Mouse (Mus musculus) cerebellum, postnatal 14 days (tissue): ENCODE data around the gene Lmo7.

ENCODE experiments used
- DNase-seq, 2 experiments: peaks; one replicate each; pipeline ENCODE4 v3.0.0; 2021; ENCODE audit warnings: mixed read lengths in 2 of 2

Lmo7 gene

GRCm38 (mm10) chr14:101729237-101729971 is at the start of gene Lmo7, which contains the start of gene Gm9922:
Lmo7 (plus strand) TSS chr14:101729957.
Gm9922 (minus strand) TSS chr14:101729814.
- DNase-seq = peak; percentile 46 to 52

- no peak for DNase-seq
Measured at GRCm38 (mm10) chr14:101687696-101688095, 42.1 kb upstream of the Lmo7 start.

GRCm38 (mm10) chr14:101688406-101688805 is 41.4 kb upstream of the Lmo7 start:
- no peak for DNase-seq

GRCm38 (mm10) chr14:101704479-101704878 is 25.3 kb upstream of the Lmo7 start:
- DNase-seq = no peak

GRCm38 (mm10) chr14:101707088-101707487 is 22.7 kb upstream of the Lmo7 start:
- no peak for DNase-seq

- DNase-seq = no peak
Measured at GRCm38 (mm10) chr14:101714414-101714813, 15.3 kb upstream of the Lmo7 start.

GRCm38 (mm10) chr14:101729972-101730692 is 375 bp downstream of the Lmo7 start:
- peak in 1 of 2 experiments; percentile 5 for DNase-seq

GRCm38 (mm10) chr14:101733542-101734303 is 4.0 kb downstream of the Lmo7 start:
- no peak for DNase-seq

- DNase-seq = no peak
Measured at GRCm38 (mm10) chr14:101737501-101737900, 7.7 kb downstream of the Lmo7 start.

- DNase-seq = no peak
Measured at GRCm38 (mm10) chr14:101746635-101747034, 16.9 kb downstream of the Lmo7 start.

- DNase-seq = no peak
Measured at GRCm38 (mm10) chr14:101747811-101748210, 18.1 kb downstream of the Lmo7 start.

- DNase-seq = no peak
Measured at GRCm38 (mm10) chr14:101748436-101748835, 18.7 kb downstream of the Lmo7 start.

- DNase-seq = no peak
Measured at GRCm38 (mm10) chr14:101750910-101751309, 21.2 kb downstream of the Lmo7 start.

- no peak for DNase-seq
Measured at GRCm38 (mm10) chr14:101755425-101755824, 25.7 kb downstream of the Lmo7 start.

- DNase-seq = peak; percentile 6 to 13
Measured at GRCm38 (mm10) chr14:101762267-101762666, 32.5 kb downstream of the Lmo7 start.

- DNase-seq = no peak
Measured at GRCm38 (mm10) chr14:101763762-101764295, 34.1 kb downstream of the Lmo7 start.

GRCm38 (mm10) chr14:101771336-101771735 is 41.6 kb downstream of the Lmo7 start:
- no peak for DNase-seq

GRCm38 (mm10) chr14:101771756-101772155 is 42.0 kb downstream of the Lmo7 start:
- DNase-seq = no peak

- peak; percentile 24 to 26 for DNase-seq
Measured at GRCm38 (mm10) chr14:101774631-101775030, 44.9 kb downstream of the Lmo7 start.

- no peak for DNase-seq
Measured at GRCm38 (mm10) chr14:101776296-101777128, 46.8 kb downstream of the Lmo7 start.

- no peak for DNase-seq
Measured at GRCm38 (mm10) chr14:101777129-101777493, 47.4 kb downstream of the Lmo7 start.

- DNase-seq = no peak
Measured at GRCm38 (mm10) chr14:101778426-101778825, 48.7 kb downstream of the Lmo7 start.
